Mouse (Mus musculus) hindbrain, embryonic 14.5 days (tissue): ENCODE results near the gene Hk3. TPM values are rescaled to one million over a fixed set of nuclear protein-coding genes. Genes with fewer than 3 reads are reported as not detected.

Source experiments
- ATAC-seq: fragments of 200-750 bp; cut with Nextera tagmentation; 2 replicates; pipeline ENCODE4 v1.8.0; 2017; ENCODE audit warnings: moderate number of reproducible peaks, mild to moderate bottlenecking, moderate TSS enrichment, moderate library complexity; ENCODE audit not compliant: low FRiP score
- DNase-seq: peaks from one replicate; pipeline ENCODE4 v3.0.0-alpha.2; 2015; ENCODE audit warnings: low spot score
- H3K27ac ChIP-seq: fragments of 300-500 bp; sonication (generic); 2 replicates; pipeline ENCODE4 v1.5.1; 2014; ENCODE audit warnings: mild to moderate bottlenecking, moderate library complexity
- H3K27me3 ChIP-seq: fragments of 300-500 bp; sonication (generic); 2 replicates; pipeline ENCODE4 v1.6.1; 2014; ENCODE audit warnings: mild to moderate bottlenecking, low read length, mixed read lengths; ENCODE audit not compliant: control insufficient read depth, insufficient read depth
- H3K36me3 ChIP-seq: fragments of 300-500 bp; sonication (generic); replicated peaks from 2 replicates; pipeline ENCODE4 v1.6.1; 2014; ENCODE audit not compliant: control insufficient read depth, insufficient read depth
- H3K4me1 ChIP-seq: fragments of 300-500 bp; sonication (generic); replicated peaks from 2 replicates; pipeline ENCODE4 v1.6.1; 2014; ENCODE audit warnings: antibody characterized with exemption, low read length, mixed read lengths; ENCODE audit not compliant: control insufficient read depth, insufficient read depth
- H3K4me2 ChIP-seq: fragments of 300-500 bp; sonication (generic); replicated peaks from 2 replicates; pipeline ENCODE4 v1.6.1; 2014; ENCODE audit warnings: mild to moderate bottlenecking, moderate library complexity
- H3K4me3 ChIP-seq: fragments of 300-500 bp; sonication (generic); replicated peaks from 2 replicates; pipeline ENCODE4 v1.5.1; 2014; ENCODE audit warnings: mild to moderate bottlenecking, low read length
- H3K9ac ChIP-seq: fragments of 300-500 bp; sonication (generic); 2 replicates; pipeline ENCODE4 v1.6.1; 2014
- H3K9me3 ChIP-seq: fragments of 300-500 bp; sonication (generic); 2 replicates; pipeline ENCODE4 v1.6.1; 2016; ENCODE audit warnings: low read length; ENCODE audit not compliant: control insufficient read depth
- WGBS: fragments of 180-500 bp; shearing (Covaris S2); extraction: QIAGEN DNeasy Blood & Tissue Kit; methylation state at CpG from one replicate; pipeline ENCODE4 v1.1.7; 2014; 5-methylcytosine and 5-hydroxymethylcytosine counted together
- polyA plus RNA-seq: library from polyadenylated mRNA; unstranded; fragments of >200 nt; fragmentation: Nextera tagmentation; extraction: Ambion mirVana; gene quantifications from 2 replicates; pipeline ENCODE4 v1.2.1, GENCODE M21; 2014

Hk3 gene
- polyA plus RNA-seq, 1 experiment from 2014 or later, result 0.70 TPM

DNA sequence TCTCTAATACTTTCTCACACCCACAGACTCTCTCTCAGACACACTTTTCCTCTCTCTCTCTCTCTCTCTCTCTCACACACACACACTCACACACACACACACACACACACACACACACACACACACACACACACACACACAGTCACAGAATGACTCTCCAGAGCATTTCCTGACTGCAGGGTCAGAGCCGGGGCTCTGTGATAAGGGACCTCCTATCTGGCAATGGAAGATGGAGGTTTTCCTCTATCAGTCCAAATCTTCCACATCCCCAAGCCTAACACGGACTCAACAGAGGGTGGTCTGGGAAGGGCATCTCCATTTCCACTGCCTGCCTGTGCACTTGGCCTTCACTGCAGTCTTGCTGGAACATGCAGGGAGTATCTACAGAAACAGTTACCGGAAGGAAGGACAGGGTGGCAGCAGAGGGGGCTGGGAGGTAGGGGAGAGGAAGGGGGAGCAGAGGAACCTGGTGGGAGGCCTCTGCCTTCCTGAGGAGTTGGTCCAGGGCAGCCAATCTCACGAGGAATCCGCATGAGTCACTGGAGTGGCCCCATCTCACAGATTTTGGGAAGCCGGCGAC, 32.9 kb downstream of the Hk3 start:
- no peak overlapping the region for H3K9ac ChIP-seq
- peaks cover 20% of the 10 kb centered on the region for H3K4me1 ChIP-seq
- no peak for ATAC-seq

DNA sequence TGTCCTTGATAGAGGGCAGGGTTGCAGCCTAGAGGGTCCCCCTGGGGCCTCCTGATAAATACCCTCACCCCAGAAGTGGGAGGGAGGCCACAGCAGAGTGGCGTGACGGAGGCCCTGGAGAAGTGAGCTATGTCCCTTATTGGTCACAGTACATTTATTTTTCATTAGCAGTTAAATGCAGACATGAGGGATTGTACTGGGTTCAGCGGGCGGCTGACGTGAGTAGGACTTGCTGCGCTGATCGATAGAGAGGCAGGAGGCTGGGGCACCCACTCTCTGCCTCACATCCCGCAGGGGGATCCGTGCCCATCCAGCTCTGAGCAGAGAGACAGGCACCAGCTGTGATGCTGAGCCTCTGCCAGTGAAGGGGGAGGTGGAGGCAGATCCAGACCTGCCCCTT, 33.8 kb downstream of the Hk3 start:
- WGBS, result 31% methylated on average over 9 of the region's 9 CpGs
- Histone ChIP-seq H3K27ac (no peak overlapping the region), H3K27me3 (peaks cover 6% of the 10 kb centered on the region; the same call in 1 of the 2 replicates), H3K4me2 (no peak overlapping the region), H3K36me3 (peaks cover 7% of the 10 kb centered on the region; the same call in 1 of the 2 replicates), H3K4me3 (no peak overlapping the region), H3K9me3 (no peaks in the 10 kb centered on the region), H3K9ac (peak overlapping the region; percentile 24; the same call in 1 of the 2 replicates), H3K4me1 (peaks cover 20% of the 10 kb centered on the region)
- DNase-seq (no peak), ATAC-seq (peak; percentile 49; the same call in 1 of the 2 replicates)

More for the DNA sequence above, 32.9 kb downstream of the Hk3 start:
- Histone ChIP-seq H3K36me3 (peaks cover 7% of the 10 kb centered on the region; the same call in 1 of the 2 replicates), H3K4me3 (no peak overlapping the region), H3K27me3 (0 out of 2 replicates have a peak, but pooled peaks cover 5% of the 10 kb centered on the region), H3K27ac (no peak overlapping the region), H3K9me3 (no peaks in the 10 kb centered on the region), H3K4me2 (no peak overlapping the region)
- WGBS, result 52% methylated on average over 7 of the region's 7 CpGs
- no peak for DNase-seq

DNA sequence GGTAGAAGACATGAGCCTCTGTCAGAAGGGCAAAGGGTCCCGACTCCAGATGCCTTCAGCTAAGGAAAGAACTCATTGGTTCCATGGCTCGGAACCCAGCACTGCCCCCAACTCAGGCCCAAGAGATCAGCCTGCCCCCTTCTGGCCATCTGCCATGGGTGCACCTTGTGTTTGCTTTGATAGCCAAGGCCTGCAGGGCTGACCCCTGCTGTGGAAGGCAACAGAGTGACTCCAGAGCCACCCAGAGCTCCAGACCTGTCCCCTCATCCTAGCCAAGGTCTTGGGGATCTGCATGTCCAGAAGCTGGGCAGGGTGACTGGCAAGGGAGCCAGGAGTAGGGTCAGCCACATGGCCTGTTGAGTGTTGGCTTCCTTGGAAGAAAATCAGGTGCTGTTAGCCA, 37.6 kb downstream of the Hk3 start:
- 78% methylated on average over 2 of the region's 2 CpGs for WGBS
- ATAC-seq (no peak), DNase-seq (no peak)
- Histone ChIP-seq H3K27ac (no peak overlapping the region), H3K36me3 (no peaks in the 10 kb centered on the region), H3K4me3 (no peak overlapping the region), H3K27me3 (peaks cover 12% of the 10 kb centered on the region; the same call in 1 of the 2 replicates), H3K9ac (no peak overlapping the region), H3K9me3 (no peaks in the 10 kb centered on the region), H3K4me1 (peaks cover 40% of the 10 kb centered on the region), H3K4me2 (no peak overlapping the region)

DNA sequence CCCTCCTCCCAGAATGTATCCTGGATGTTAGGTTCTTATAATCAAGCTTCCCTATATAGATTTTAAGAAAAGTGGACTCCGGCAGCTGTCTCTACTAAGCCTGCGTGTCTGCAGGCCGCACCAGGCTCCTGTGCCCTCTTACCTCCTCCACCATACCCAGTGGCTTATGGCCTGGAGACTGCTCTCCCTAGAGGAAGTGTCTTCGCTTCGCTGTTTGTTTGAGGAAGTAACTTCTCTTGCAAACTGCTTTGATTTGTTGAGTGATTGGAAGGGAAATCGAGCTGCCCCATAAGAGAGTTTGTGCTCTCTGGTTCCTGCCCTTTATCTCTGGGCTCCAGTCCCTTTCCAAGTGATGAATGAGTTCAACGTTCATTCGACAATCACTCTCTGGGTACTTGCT, 38.2 kb downstream of the Hk3 start:
- H3K4me2 ChIP-seq, result no peak overlapping the region
- peaks cover 12% of the 10 kb centered on the region; the same call in 1 of the 2 replicates for H3K27me3 ChIP-seq
- WGBS, result 80% methylated on average over 8 of the region's 8 CpGs
- DNase-seq, result no peak
- no peak overlapping the region for H3K9ac ChIP-seq
- H3K27ac ChIP-seq, result no peak overlapping the region
- ATAC-seq, result no peak
- H3K36me3 ChIP-seq, result no peaks in the 10 kb centered on the region
- H3K4me3 ChIP-seq, result no peak overlapping the region
- H3K9me3 ChIP-seq, result no peaks in the 10 kb centered on the region
- H3K4me1 ChIP-seq, result peaks cover 41% of the 10 kb centered on the region

DNA sequence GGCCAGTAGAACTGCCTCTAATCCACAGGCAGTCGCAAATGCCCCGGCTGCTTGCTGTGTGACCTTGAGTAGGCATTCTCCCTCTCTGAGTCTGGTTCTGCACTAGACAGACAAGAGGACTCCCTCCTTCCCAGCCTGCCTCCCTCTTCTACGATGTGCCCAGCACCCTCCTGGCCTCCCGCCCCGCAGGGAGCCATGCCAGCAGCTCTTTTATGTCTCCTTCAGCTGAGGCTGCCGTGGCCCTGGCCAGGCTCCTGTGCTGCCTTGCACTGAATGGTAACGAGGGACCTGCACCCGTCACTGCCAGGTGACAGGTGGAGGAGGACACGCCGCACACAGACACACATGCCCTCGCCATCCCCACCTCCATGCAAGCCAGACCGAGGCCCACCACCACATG, 40.2 kb downstream of the Hk3 start:
- Histone ChIP-seq H3K4me3 (no peak overlapping the region), H3K27me3 (peaks cover 10% of the 10 kb centered on the region; the same call in 1 of the 2 replicates), H3K4me1 (peaks cover 38% of the 10 kb centered on the region), H3K4me2 (no peak overlapping the region), H3K36me3 (no peaks in the 10 kb centered on the region), H3K9ac (no peak overlapping the region), H3K9me3 (no peaks in the 10 kb centered on the region), H3K27ac (no peak overlapping the region)
- DNase-seq (no peak), ATAC-seq (0 out of 2 replicates have a peak, but pooled peaks have one; percentile 19)
- WGBS, result 68% methylated on average over 12 of the region's 12 CpGs

DNA sequence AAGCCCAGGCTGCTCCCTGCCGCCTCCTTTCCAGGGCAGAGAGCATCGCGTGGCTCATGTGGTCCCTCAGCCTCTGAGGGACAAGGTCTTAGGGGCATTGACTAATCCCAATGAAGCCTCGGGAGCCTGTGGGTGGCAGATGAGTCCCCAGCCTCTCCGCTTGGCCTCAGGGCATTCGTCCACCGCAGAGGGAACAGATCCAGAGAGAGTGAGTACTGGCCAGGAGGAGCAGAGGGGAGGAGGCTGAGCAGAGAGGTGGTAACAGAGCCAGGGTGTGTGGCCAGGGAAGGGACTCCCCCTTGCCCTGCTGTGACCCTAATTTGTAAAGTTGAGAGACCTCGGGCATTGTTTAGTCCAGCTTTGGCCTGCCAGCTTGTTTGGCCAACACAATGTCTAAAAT, 42.4 kb downstream of the Hk3 start:
- no peak for ATAC-seq

DNA sequence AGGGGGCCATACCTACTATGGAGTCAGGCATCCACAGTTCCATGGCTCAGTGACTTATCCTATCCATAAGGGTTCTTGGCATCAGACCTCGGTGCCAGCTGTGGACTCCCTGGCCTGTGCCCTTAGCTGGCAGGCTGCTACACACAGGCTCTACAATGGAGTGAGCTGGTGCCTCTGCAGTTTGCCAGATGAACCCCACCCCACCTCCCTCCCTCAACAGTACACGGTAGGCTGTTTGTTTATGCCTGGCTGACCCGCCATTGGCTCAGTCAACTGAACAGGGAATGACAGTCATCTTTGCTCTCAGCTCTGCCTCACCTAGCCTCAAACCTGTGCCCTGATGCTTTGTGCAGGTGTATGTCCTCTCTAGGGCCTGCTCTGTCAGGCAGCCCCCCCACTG, 45.6 kb downstream of the Hk3 start:
- no peak overlapping the region for H3K27ac ChIP-seq
- no peak for ATAC-seq
- 43% methylated on average over 3 of the region's 3 CpGs for WGBS
- H3K27me3 ChIP-seq, result no peaks in the 10 kb centered on the region
- no peak overlapping the region for H3K4me3 ChIP-seq
- H3K36me3 ChIP-seq, result no peaks in the 10 kb centered on the region
- H3K9ac ChIP-seq, result no peak overlapping the region
- H3K9me3 ChIP-seq, result no peaks in the 10 kb centered on the region
- DNase-seq, result no peak
- H3K4me2 ChIP-seq, result no peak overlapping the region
- H3K4me1 ChIP-seq, result peaks cover 34% of the 10 kb centered on the region; the same call in 1 of the 2 replicates

More for the DNA sequence above, 42.4 kb downstream of the Hk3 start:
- no peak for DNase-seq
- H3K4me3 ChIP-seq, result no peak overlapping the region
- no peak overlapping the region for H3K9ac ChIP-seq
- no peak overlapping the region for H3K27ac ChIP-seq
- H3K4me1 ChIP-seq, result peaks cover 45% of the 10 kb centered on the region
- H3K4me2 ChIP-seq, result no peak overlapping the region
- H3K9me3 ChIP-seq, result no peaks in the 10 kb centered on the region
- 32% methylated on average over 8 of the region's 8 CpGs for WGBS
- H3K36me3 ChIP-seq, result no peaks in the 10 kb centered on the region
- H3K27me3 ChIP-seq, result peaks cover 6% of the 10 kb centered on the region; the same call in 1 of the 2 replicates

DNA sequence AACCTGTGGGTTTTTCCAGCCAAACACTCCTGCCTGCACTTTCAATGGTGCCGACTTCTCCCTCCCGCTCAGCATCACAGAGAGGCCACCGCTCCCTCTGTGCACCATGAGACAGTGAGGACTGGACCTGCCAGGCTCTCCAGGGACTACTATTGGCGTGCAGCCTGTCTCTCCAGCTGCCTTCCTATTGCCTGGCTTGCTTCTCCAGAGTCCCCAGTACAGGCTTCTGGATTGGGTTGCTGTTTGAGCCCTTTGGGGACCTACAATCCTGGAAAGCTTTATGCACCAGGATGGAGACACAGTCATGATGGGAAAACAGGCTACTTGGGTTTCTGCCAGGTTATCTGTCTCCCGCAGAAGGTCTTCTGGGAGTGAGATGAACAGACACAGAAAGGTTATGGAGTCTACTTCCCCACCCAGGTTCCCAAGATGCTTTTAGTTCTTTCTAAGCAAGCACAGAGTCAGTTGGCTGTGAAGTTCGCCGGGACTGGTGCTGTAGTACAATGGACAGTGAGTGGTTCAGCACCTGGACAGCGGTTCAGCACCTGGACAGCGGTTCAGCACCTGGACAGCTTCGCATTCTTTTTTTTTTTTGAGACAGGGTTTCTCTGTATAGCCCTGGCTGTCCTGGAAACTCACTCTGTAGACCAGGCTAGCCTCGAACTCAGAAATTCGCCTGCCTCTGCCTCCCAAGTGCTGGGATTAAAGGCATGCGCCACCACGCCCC, 50.5 kb downstream of the Hk3 start:
- 32% methylated on average over 14 of the region's 14 CpGs for WGBS
- no peaks in the 10 kb centered on the region for H3K9me3 ChIP-seq
- DNase-seq (no peak), ATAC-seq (no peak)
- no peaks in the 10 kb centered on the region; the same call in 1 of the 2 replicates for H3K27me3 ChIP-seq
- H3K9ac ChIP-seq, result no peak overlapping the region
- H3K4me1 ChIP-seq, result peaks cover 40% of the 10 kb centered on the region
- no peak overlapping the region for H3K4me3 ChIP-seq
- H3K27ac ChIP-seq, result no peak overlapping the region
- no peak overlapping the region for H3K4me2 ChIP-seq
- H3K36me3 ChIP-seq, result no peaks in the 10 kb centered on the region

DNA sequence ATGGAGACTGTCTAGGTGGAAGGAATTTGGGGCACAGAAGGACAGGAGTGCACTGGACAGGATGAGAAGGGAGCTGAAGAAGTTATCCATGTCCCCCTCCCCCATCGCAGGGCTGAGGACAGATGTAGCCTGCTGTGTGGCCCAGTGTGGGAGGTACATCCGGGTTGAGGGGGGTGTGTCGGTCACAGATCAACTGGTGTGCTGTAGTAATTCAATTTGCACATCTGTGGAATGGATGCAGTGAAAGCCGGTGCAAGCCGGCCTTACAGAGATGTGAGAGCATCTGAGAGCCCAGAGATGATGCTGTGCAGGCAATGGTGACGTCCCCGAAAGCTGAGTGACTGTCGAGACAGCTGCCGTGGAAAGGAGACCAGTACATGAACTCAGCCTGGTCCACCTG, 51.7 kb downstream of the Hk3 start:
- DNase-seq, result no peak

More for the DNA sequence above, 51.7 kb downstream of the Hk3 start:
- Histone ChIP-seq H3K27ac (no peak overlapping the region), H3K9ac (no peak overlapping the region), H3K4me3 (no peak overlapping the region), H3K27me3 (no peaks in the 10 kb centered on the region; the same call in none of the 2 replicates), H3K4me2 (no peak overlapping the region), H3K36me3 (no peaks in the 10 kb centered on the region), H3K9me3 (no peaks in the 10 kb centered on the region), H3K4me1 (peaks cover 32% of the 10 kb centered on the region)
- ATAC-seq, result no peak
- WGBS, result 37% methylated on average over 9 of the region's 9 CpGs
